Mouse (Mus musculus): ENCODE data around the gene AI467606. TPM values are rescaled to one million over a fixed set of nuclear protein-coding genes. Genes with fewer than 3 reads are reported as not detected.
"Not testable (repeated sequence)": the region's sequence is repeated elsewhere in the genome, so short reads cannot be mapped to it uniquely, and the experiment has no call there.

AI467606 gene
- polyA plus RNA-seq, 1 experiment from 2014 or later = 6.6 TPM

- no peak overlapping the region for H3K9ac ChIP-seq (ENCODE audit: low read length)
- no peaks in the 10 kb centered on the region for H3K36me3 ChIP-seq (ENCODE audit: control insufficient read depth, insufficient read depth, low read length)
- ATAC-seq (ENCODE audit: insufficient read depth, low FRiP score) = no peak
- no peaks in the 10 kb centered on the region for H3K27me3 ChIP-seq (ENCODE audit: control insufficient read depth, insufficient read depth, low read length)
- H3K27ac ChIP-seq (ENCODE audit: low read length) = no peak overlapping the region
- H3K4me2 ChIP-seq (ENCODE audit: low read depth, low read length) = no peak overlapping the region
- no peaks in the 10 kb centered on the region for H3K4me1 ChIP-seq (ENCODE audit: control insufficient read depth, insufficient read depth, low read length)
- WGBS = 87% methylated on average over 3 of the region's 3 CpGs
- no peak overlapping the region for H3K4me3 ChIP-seq (replicated peaks; ENCODE audit: low read length)
- no peaks in the 10 kb centered on the region for H3K9me3 ChIP-seq (replicated peaks; ENCODE audit: control insufficient read depth, low read length)
These were observed 13.5 kb upstream of the AI467606 start for GRCm38 (mm10) chr7:127077692-127078091.

- no peaks in the 10 kb centered on the region for H3K9me3 ChIP-seq (replicated peaks; ENCODE audit: control insufficient read depth, low read length)
- no peak for ATAC-seq (ENCODE audit: insufficient read depth, low FRiP score)
- no peak overlapping the region for H3K27ac ChIP-seq (ENCODE audit: low read length)
- H3K36me3 ChIP-seq (ENCODE audit: control insufficient read depth, insufficient read depth, low read length) = no peaks in the 10 kb centered on the region
- H3K4me1 ChIP-seq (ENCODE audit: control insufficient read depth, insufficient read depth, low read length) = no peaks in the 10 kb centered on the region
- no peak overlapping the region for H3K9ac ChIP-seq (ENCODE audit: low read length)
- H3K27me3 ChIP-seq (ENCODE audit: control insufficient read depth, insufficient read depth, low read length) = no peaks in the 10 kb centered on the region
- WGBS = 51% methylated on average over 3 of the region's 3 CpGs
- no peak overlapping the region for H3K4me3 ChIP-seq (replicated peaks; ENCODE audit: low read length)
- H3K4me2 ChIP-seq (ENCODE audit: low read depth, low read length) = no peak overlapping the region
These were observed 11.1 kb upstream of the AI467606 start for GRCm38 (mm10) chr7:127080045-127080444.

- H3K4me2 ChIP-seq (ENCODE audit: low read depth, low read length) = no peak overlapping the region
- H3K4me1 ChIP-seq (ENCODE audit: control insufficient read depth, insufficient read depth, low read length) = no peaks in the 10 kb centered on the region
- H3K27ac ChIP-seq (ENCODE audit: low read length) = no peak overlapping the region
- whole genome bisulfite sequencing = 77% methylated on average over 8 of the region's 8 CpGs
- no peaks in the 10 kb centered on the region for H3K27me3 ChIP-seq (ENCODE audit: control insufficient read depth, insufficient read depth, low read length)
- no peak for ATAC-seq (ENCODE audit: insufficient read depth, low FRiP score)
- H3K9me3 ChIP-seq (replicated peaks; ENCODE audit: control insufficient read depth, low read length) = no peaks in the 10 kb centered on the region
- H3K4me3 ChIP-seq (replicated peaks; ENCODE audit: low read length) = no peak overlapping the region
- H3K9ac ChIP-seq (ENCODE audit: low read length) = no peak overlapping the region
- no peaks in the 10 kb centered on the region for H3K36me3 ChIP-seq (ENCODE audit: control insufficient read depth, insufficient read depth, low read length)
These were observed 8.9 kb upstream of the AI467606 start for GRCm38 (mm10) chr7:127082271-127082670.

- Histone ChIP-seq H3K36me3 (ENCODE audit: control insufficient read depth, insufficient read depth, low read length) (no peaks in the 10 kb centered on the region), H3K4me3 (replicated peaks; ENCODE audit: low read length) (no peak overlapping the region), H3K27me3 (ENCODE audit: control insufficient read depth, insufficient read depth, low read length) (no peaks in the 10 kb centered on the region), H3K27ac (ENCODE audit: low read length) (no peak overlapping the region), H3K4me1 (ENCODE audit: control insufficient read depth, insufficient read depth, low read length) (no peaks in the 10 kb centered on the region), H3K4me2 (ENCODE audit: low read depth, low read length) (no peak overlapping the region), H3K9ac (ENCODE audit: low read length) (no peak overlapping the region), H3K9me3 (replicated peaks; ENCODE audit: control insufficient read depth, low read length) (no peaks in the 10 kb centered on the region)
- ATAC-seq (ENCODE audit: insufficient read depth, low FRiP score) = no peak
- 51% methylated on average over 2 of the region's 2 CpGs for WGBS
These were observed 8.2 kb upstream of the AI467606 start for GRCm38 (mm10) chr7:127082995-127083394.

GRCm38 (mm10) chr7:127083689-127084088 is 7.5 kb upstream of the AI467606 start:
- WGBS = 64% methylated on average over 4 of the region's 4 CpGs
- H3K4me1 ChIP-seq (ENCODE audit: control insufficient read depth, insufficient read depth, low read length) = no peaks in the 10 kb centered on the region

GRCm38 (mm10) chr7:127084794-127085193 is 6.4 kb upstream of the AI467606 start:
- 74% methylated on average over 2 of the region's 2 CpGs for WGBS
- no peak for ATAC-seq (ENCODE audit: insufficient read depth, low FRiP score)
- Histone ChIP-seq H3K9me3 (replicated peaks; ENCODE audit: control insufficient read depth, low read length) (no peaks in the 10 kb centered on the region), H3K4me1 (ENCODE audit: control insufficient read depth, insufficient read depth, low read length) (peaks cover 4% of the 10 kb centered on the region; the same call in 1 of the 2 replicates), H3K27me3 (ENCODE audit: control insufficient read depth, insufficient read depth, low read length) (no peaks in the 10 kb centered on the region), H3K4me3 (replicated peaks; ENCODE audit: low read length) (no peak overlapping the region), H3K36me3 (ENCODE audit: control insufficient read depth, insufficient read depth, low read length) (no peaks in the 10 kb centered on the region), H3K9ac (ENCODE audit: low read length) (no peak overlapping the region), H3K27ac (ENCODE audit: low read length) (no peak overlapping the region), H3K4me2 (ENCODE audit: low read depth, low read length) (no peak overlapping the region)

More at GRCm38 (mm10) chr7:127083689-127084088, 7.5 kb upstream of the AI467606 start:
- Histone ChIP-seq H3K9ac (ENCODE audit: low read length) (no peak overlapping the region), H3K4me3 (replicated peaks; ENCODE audit: low read length) (no peak overlapping the region), H3K27ac (ENCODE audit: low read length) (no peak overlapping the region), H3K36me3 (ENCODE audit: control insufficient read depth, insufficient read depth, low read length) (no peaks in the 10 kb centered on the region), H3K27me3 (ENCODE audit: control insufficient read depth, insufficient read depth, low read length) (no peaks in the 10 kb centered on the region), H3K4me2 (ENCODE audit: low read depth, low read length) (no peak overlapping the region), H3K9me3 (replicated peaks; ENCODE audit: control insufficient read depth, low read length) (no peaks in the 10 kb centered on the region)
- ATAC-seq (ENCODE audit: insufficient read depth, low FRiP score) = no peak

- not testable (repeated sequence) for H3K27me3 ChIP-seq (ENCODE audit: control insufficient read depth, insufficient read depth, low read length); H3K4me1 ChIP-seq (ENCODE audit: control insufficient read depth, insufficient read depth, low read length); H3K4me2 ChIP-seq (ENCODE audit: low read depth, low read length); ATAC-seq (ENCODE audit: insufficient read depth, low FRiP score); H3K4me3 ChIP-seq (replicated peaks; ENCODE audit: low read length); H3K27ac ChIP-seq (ENCODE audit: low read length); H3K9ac ChIP-seq (ENCODE audit: low read length); H3K9me3 ChIP-seq (replicated peaks; ENCODE audit: control insufficient read depth, low read length); H3K36me3 ChIP-seq (ENCODE audit: control insufficient read depth, insufficient read depth, low read length)
- 33% methylated on average over 6 of the region's 6 CpGs for WGBS
These were observed 5.4 kb upstream of the AI467606 start for GRCm38 (mm10) chr7:127085751-127086150.

- not testable (repeated sequence) for H3K4me2 ChIP-seq (ENCODE audit: low read depth, low read length); H3K27me3 ChIP-seq (ENCODE audit: control insufficient read depth, insufficient read depth, low read length); H3K27ac ChIP-seq (ENCODE audit: low read length); H3K9me3 ChIP-seq (replicated peaks; ENCODE audit: control insufficient read depth, low read length); H3K4me3 ChIP-seq (replicated peaks; ENCODE audit: low read length); H3K9ac ChIP-seq (ENCODE audit: low read length); H3K36me3 ChIP-seq (ENCODE audit: control insufficient read depth, insufficient read depth, low read length); ATAC-seq (ENCODE audit: insufficient read depth, low FRiP score); H3K4me1 ChIP-seq (ENCODE audit: control insufficient read depth, insufficient read depth, low read length)
- 74% methylated on average over 6 of the region's 6 CpGs for WGBS
These were observed 3.7 kb upstream of the AI467606 start, which contains the start of gene Zg16 for GRCm38 (mm10) chr7:127087278-127088010. Gene Zg16, minus strand, starts transcription at chr7:127087328.

- ATAC-seq (ENCODE audit: insufficient read depth, low FRiP score) = no peak
- Histone ChIP-seq H3K4me3 (replicated peaks; ENCODE audit: low read length) (no peak overlapping the region), H3K9me3 (replicated peaks; ENCODE audit: control insufficient read depth, low read length) (no peaks in the 10 kb centered on the region), H3K4me1 (ENCODE audit: control insufficient read depth, insufficient read depth, low read length) (peaks cover 4% of the 10 kb centered on the region; the same call in 1 of the 2 replicates), H3K4me2 (ENCODE audit: low read depth, low read length) (no peak overlapping the region), H3K9ac (ENCODE audit: low read length) (no peak overlapping the region), H3K27ac (ENCODE audit: low read length) (no peak overlapping the region), H3K27me3 (ENCODE audit: control insufficient read depth, insufficient read depth, low read length) (no peaks in the 10 kb centered on the region), H3K36me3 (ENCODE audit: control insufficient read depth, insufficient read depth, low read length) (no peaks in the 10 kb centered on the region)
- WGBS = 86% methylated on average over 3 of the region's 3 CpGs
These were observed 3.1 kb upstream of the AI467606 start for GRCm38 (mm10) chr7:127088083-127088482.

Measured in stomach, embryonic 16.5 days (tissue).